Mouse (Mus musculus): ENCODE measurements at regions not wholly inside any gene's neighbourhood (a gene's known extent, or its start where the extent isn't known, plus 50 kb on each side); places are given as distances from the start of the nearest gene placed in this dataset.
"Not testable (repeated sequence)": the region's sequence is repeated elsewhere in the genome, so short reads cannot be mapped to it uniquely, and the experiment has no call there.

DNA sequence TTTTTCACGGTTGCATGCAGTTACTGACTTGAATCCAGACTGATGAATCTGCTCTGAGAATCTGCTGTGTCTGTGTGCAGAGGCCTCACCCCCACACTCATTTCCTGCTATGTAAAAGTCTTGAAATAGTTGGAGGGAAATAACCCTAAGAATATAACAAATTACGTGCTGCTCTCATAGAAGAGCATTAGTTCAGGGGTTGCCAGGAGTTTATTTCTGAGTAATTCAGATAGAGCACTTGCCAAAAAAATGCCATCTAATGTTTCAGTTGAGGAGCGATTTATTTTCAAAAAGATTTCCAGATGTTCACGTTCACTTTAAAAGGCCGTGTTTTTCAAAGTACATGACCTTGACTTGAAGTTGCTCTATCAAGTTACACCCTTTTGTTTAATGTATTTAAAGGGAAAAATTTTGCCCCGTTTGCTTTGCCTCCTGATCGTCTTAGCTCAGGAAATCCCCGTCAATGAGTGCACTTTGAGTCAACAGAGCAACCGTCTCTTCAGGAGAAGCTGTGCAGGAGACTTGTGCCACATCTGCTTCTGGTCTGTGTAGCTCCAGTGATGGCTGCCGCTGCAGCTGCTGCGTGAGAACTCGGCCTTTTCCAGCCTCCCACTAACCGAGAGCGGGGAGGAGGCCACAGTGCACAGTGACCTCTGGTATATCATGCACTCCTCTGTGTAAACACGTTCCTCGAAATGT, 50.9 kb upstream of the Sec61g start:
- peak; percentile 3 for DNase-seq (ENCODE audit: low spot score)

DNA sequence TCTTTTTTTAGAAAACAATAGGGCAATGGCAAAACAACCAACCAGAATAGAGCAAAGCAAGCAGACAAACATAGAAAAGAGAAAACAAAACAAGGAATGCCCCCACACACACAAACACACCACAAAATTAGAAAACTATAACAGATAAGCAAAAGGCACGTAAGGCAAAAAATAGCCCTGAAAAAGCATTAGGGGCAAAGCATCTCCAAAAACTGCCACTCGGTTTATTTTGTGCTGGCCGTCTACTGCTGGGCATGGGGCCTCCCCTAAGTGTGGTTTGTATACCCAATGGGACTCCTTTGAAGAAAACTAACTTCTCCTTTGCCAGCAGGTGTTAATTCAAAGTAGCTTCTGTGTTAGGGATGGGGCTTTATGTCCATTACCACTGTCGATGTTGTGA, 53.4 kb upstream of the Sec61g start:
- DNase-seq (ENCODE audit: low spot score): no peak

DNA sequence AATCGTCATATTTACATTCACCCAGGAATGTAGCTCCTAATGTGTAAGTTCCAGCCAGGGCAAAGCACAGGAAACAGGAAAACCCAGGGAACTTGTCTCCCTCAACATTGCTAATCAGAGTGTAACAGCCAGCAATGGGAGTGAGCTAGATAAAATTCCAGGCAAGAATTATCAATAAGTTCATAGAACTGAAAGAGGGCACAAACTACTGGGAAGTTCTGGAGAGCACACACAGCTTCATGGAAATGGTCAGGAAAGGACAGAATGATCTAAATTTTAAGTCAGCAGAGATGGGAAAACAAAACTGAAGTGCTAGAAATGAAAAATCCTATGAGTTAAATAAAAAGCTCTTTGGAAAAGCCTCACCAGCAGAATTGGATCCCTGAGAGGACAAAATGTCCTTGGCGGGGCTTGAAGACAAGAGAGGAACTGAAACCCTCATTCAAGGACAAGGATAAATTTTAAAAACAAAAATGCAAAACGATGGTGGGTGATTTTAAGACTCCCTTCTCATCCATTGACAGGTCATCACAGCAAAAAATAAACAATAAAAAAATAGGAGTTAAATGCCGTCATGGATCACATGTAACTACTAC, 80.9 kb upstream of the Sec61g start:
- peak; percentile 70 for DNase-seq (ENCODE audit: low spot score)

DNA sequence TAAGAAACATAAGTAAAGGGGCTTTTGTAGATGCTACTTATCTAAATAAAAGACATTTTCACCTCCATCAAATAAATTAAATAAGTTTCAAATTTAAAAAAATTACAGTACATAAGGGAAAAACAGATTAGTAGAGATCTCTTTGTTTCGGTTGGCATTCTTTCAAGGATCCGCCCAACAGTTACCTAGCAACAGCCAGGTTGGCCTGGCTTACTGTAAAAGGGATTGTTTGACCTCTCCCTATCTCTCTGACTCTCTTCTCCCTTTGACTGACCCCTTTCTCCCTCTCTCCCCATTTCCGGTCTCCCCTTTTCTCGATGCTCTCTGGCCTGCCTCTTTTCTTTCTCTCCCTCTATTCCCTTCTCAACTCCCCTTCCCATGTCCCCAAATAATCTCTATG, 82.3 kb upstream of the Sec61g start:
- DNase-seq (ENCODE audit: low spot score): no peak

DNA sequence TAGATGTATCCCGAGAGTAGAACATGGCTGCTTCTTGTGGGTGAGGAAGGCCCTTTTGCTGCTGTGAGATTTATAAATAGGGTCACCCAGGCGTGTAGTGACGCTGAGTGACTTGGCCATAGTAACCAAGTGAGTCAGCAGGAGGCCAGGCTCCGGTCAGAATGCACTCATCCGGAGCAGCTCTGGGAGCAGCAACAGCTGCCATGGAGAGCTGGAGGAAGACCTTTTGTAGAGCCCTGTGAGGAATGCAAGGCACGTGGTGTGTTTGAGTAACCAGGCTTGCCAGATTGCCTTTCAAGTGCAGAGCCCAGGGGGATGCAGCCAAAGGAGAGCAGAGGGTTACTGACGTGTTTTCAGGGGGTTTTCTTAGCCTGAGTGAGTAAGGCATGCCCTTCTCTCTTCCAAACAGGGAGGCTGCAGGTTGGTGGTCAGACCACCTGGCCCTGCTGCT, 83.2 kb upstream of the Sec61g start:
- peak; percentile 82 for DNase-seq (ENCODE audit: low spot score)

DNA sequence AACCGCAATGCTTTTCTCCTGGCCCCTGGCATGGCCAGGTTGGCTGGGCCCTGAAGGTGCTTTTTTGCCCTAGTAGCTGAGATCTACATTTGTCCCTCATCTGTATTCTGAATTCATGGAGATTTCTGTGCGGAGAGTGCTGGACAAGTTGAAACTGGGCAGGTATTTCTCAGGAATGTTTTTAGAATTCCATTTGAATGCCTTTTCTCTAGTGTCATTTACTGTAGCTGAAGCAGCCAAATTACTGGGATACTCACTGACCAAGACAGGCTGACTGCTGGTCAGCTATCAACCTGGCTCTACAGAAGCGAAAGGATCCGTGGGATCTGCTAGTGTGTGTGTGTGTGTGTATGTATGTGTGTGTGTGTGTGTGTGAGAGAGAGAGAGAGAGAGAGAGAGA, 83.7 kb upstream of the Sec61g start:
- no peak for DNase-seq (ENCODE audit: low spot score)

DNA sequence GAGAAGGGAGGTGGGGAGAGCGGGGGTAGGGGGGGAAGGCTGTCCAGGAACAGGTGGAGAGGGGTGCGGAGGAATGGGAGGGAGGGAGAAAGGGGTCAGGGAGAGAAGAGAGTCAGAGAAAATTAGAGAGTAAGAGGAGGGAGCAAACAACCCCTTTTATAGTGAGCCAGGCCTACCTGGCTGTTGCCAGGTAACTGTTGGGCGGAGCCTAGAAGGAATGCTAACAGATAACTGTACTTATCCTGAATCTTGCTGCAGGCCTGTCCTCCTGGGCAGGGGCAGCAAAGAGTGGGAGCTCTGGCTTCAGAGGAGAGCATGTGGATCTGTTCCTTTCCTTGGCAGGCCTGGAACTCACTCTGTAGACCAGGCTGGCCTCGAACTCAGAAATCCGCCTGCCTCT, 84.5 kb upstream of the Sec61g start:
- DNase-seq (ENCODE audit: low spot score): no peak

DNA sequence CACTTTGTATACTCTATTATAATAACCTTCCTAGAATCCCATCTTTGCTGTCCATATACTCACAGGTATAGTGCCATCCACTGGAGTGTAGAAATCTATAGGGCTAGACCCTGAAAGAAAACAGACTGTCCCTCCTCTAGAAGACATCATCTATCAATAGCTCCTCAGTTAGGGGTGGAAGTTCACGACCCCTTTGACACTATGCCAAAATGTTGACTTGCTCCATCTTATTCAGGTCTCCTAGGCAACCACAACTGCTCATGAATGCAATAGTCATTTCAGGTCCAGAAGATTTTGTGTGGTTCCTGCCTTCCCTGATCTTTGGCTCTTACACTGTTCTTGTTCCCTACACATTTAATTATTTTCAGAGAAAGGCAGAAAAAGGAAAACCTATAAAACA, 86.5 kb upstream of the Sec61g start:
- DNase-seq (ENCODE audit: low spot score): no peak

DNA sequence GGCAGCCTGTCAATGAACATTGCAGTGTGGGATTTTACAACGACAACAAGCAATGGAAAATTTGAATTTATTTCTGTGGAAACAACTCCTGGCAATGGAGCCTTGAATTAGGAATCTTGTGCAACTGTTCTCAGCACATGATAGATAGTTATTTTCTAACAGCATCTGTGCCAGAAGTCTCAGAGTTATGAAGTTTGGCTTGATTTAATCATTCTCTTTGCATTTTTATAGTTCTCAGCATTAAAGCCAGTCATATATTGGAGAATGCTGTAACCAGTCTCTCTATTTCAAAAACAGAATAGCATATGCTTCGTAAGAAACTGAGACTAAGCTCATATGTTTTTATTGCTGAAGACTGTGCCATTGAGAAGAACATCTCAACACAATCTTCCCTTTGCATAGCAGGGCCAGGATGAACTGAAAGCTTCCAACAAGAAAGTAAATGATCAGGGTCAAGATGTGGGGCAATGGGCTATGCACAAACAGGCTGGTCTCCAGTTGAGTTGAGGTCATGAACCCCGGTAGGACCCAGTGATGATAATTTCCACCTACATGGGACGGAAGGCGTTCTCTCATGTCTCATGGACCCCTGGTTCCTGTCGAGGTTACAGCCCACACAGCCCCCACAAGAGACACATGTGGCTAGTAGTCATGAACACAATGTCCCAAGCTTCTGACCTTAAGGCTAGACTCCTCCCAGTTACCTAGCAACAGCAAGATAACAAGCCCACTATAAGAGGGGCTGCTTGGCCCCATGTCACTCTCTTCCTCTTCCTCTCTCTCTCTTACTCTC, 89.0 kb upstream of the Sec61g start:
- DNase-seq (ENCODE audit: low spot score): peak; percentile 40

DNA sequence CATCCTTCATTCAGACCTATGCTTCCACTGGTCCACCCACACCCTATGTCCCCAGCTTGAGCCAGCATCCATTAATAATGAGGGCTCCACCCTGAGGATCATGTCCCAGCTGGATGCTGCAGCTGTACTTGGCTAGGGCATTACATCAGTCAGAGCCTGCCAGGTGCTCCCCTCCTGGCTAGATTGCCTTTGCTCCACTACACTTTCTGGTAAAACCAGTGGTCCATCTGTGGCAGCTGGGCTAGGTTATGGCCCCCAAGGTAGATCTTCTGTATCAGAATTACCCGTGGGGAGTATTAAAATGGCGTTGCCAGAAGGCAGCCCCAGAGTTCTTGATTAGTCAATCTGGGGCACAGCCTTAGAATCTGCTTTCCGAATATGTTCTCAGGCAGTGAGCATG, 94.7 kb upstream of the Sec61g start:
- DNase-seq (ENCODE audit: low spot score): no peak

DNA sequence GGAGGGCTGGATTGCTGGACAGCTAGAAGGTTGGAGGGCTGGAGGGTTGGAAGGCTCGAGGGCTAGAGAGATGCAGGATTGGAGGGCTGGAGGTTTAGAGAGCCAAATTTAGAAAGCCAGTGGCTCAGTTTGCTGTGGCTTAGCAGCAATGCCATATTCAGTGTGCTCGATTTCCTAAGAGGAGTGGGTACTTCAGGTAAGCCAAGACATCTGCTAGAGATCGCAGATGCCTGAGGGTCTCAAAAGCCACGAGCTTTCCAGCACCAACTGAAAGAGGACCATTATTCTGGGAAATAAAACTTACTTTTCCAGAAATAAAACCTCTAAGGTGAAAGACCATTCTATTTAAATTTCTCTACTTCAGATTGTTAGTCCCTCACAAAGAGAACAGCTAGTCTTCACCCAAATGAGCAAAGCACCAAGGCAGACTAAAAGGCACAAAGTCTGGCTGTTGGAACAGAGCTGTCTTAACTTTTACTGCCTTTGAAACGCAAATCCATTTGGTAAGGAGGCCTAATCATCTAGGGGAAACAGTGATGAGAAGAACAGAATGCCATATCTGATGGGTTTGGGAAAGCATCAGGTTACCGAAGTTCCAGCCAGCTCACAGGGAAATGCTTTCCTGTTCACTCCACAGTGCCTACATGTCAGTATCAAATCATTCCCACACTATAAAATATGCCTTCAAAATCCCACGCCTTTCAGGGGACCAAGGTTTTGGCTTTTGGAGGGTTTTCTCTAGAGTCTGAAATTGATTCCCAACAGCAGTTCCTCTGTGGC, 98.3 kb upstream of the Sec61g start:
- DNase-seq (ENCODE audit: low spot score): no peak

DNA sequence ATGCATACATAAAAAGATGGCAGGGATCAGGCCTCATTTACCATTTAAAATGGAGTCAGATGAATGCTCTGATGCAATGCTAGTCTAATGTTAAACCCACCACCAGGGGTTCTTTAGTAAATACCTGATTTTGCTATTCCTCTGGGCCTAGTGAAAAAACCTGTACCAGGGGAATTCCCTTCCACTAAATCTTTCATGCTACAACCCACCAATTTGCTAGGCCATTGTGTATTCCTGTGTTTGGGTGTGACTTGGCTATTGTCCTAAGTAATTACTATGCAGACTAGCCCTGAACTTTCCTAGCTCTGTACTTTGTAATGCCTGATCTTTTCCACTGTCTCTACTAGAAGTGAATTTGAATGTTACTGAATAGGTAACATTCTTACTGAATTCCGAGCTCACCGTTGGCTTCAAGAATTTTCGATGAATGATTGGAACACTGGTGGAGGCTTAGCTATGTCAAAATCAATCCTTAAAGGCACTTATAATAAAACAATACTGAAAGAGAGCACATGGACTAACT, 99.7 kb upstream of the Sec61g start:
- not testable (repeated sequence) for DNase-seq (ENCODE audit: low spot score)

DNA sequence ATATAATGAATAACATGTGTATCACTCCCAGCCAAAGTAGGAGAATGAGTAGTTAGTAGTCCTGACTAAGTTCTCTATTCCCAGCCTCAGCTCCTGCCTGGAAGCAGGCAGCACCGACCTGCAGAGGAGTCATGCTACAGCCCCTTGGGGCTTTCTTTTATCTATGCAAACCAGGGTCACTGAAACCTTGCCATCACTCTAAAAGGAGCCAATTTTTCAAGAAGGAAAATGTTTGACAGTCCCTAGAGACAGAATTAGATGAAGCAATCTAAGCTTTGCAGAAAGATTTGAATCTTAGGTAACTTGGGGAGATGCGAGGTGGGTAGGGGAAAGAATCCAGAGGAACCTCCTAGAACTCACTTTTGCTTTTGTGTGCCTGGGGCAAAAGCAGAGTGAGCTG, 103.5 kb upstream of the Sec61g start:
- no peak for DNase-seq (ENCODE audit: low spot score)

DNA sequence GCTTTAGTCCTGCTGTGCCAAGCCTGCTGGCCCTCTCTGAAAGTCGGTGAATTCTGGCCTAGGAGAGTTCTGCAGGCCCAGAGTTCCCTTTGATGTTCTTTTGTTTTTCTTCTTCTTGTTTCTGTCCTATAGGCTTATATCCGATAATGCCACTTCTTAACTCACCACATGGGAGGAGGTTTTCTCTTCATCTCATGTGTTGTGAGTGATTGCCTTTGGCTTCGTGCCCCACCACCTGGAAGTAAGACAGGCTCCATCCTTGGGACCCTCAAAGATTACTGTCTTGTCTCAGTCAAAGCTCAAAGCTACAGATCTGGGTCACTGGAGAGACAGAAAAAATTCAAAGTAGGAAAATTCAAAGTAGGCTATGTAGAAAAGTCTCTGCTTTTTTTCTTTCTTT, 104.2 kb upstream of the Sec61g start:
- DNase-seq (ENCODE audit: low spot score): no peak

DNA sequence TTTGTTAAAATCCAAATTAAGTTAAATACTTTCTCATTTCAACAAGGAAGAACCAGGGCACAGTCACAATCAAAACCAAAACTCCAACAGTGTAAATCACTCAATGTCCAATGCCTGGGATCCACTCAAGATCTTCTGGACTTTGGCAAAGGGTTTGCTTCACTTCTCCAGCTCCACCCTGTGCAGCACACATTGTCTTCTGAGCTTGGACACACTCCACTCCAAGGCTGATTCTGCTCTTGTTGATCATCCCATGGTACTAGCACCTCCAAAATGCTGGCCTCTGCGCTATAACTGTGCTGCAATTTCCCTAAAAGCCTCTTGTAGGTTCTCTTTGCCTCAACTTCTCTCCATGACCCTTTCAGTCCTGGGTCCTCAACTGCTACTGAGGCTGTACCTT, 111.5 kb upstream of the Sec61g start:
- peak; percentile 19 for DNase-seq (ENCODE audit: low spot score)

DNA sequence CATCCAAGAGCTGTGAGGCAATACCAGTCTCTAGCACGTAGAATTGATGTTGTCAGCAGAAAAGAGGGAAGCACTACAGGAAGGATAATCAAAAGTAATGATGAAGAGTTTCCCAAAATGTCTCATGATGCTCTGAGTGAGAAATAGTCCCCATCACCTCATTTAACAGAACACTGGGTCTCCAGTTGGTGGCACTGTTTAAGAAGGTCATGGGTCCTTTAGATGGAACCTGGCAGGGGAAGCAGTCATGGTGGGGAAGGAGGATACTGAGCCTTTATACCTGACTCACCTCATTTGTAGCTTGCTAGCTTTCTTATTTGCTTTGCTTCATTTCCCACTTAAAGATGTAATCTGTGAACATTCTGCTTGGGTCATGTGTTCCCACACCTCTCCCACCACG, 115.4 kb upstream of the Sec61g start:
- DNase-seq (ENCODE audit: low spot score): no peak

DNA sequence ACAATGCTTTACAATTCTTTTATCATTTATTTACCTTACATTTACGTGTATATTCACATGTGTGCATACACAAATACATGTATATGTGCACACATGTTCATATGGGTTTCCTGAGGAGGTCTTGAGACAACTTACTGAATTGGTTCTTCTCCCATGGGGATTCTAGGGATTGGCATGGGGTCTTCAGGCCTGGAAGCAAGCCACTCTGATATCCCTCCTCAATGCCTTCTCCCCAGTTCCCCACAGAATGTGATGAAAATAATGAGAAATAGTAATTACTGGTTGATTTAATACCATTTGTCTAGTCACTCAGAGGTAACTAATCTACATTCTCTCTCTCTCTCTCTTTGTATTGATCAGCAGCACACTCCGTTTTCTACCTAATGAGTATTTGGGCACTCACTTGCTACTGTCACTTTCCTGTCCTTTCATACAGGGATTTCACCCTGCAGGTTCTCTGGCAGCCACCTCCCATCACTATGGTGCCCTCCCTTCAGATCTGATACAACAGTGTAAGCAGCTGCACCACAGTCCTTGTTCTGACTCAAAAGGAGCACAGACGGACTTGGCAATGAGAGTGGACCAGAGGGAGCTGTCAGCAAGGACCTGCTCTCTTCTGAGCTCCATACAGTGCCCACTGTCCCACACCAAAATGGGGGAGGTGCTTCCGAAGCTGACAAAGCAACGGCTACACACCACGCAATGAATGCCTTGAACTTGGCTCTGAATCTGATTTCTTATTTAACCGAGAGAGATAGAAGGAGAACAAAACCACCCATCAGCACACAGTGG, 119.2 kb upstream of the Sec61g start:
- DNase-seq (ENCODE audit: low spot score): no peak

DNA sequence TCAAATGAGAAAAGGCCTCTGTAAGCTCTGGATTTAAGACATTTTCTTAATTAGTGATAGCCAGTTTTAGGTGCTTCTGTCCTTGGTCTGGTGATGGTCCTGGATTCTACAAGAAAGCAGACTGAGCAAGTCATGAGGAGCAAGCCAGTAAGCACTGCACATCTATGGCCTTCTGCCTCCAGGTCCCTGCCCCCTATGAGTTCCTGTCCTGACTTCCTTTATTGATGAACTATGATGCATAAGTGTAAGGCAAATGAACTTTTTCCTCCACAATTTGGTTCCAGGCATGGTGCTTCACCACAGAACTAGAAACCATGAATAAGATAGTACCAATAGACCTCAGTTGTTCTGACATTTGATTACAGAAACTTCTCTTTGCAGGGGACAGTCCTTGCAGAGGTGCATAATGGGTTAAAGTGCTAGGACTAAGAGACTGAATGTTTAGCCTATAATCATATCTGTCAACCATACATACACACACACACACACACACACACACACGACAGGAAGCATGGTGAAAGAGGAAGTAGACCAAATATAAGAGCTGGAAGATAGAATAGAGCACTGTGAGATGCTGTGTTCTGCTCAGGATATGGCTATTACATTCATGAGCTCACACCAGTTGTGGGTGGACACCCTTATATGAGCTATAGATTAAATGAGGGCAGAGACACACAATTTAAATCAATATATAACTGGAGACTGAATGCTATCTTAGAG, 121.3 kb upstream of the Sec61g start:
- no peak for DNase-seq (ENCODE audit: low spot score)

DNA sequence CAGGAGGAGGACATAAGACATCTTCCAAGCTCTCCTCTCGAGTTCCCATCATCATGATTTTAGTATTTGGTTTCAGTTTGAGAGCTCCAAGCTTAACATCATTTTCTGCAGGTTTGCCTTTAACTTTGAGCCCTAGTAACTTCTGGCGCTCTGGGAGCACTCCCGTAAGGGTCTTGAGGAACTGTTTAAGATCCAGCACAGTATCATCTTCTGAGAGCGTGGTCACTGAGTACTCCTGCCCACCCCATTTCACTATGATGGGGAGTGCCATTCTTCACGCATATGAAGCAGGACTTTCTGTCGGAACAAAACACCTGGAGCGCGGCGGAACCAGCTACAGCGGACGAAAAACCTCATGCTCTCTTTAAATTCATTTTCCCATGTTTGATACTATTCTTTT, 116.2 kb upstream of the Egfr start:
- not testable (repeated sequence) for DNase-seq (ENCODE audit: low spot score)

DNA sequence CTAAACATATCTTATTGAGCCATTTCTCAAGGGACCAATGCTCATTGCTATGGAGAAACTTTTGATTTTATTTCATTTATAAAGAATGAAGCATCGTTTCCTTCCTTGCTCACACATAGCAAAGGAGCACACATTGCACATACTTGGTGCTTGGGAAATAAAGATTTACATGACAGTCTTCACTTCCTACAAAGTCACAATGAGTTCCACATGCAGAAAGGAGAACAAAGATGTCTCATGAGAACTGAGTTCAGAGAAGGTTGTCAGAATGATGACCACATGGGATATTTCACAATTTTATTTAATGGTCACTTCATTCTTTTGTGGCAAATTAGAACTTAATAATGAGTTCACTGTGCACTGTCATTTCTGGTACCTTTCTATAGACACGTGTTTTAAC, 114.3 kb upstream of the Egfr start:
- no peak for DNase-seq (ENCODE audit: low spot score)
